Mouse (Mus musculus): ENCODE measurements around the gene Eef2k.

DNA sequence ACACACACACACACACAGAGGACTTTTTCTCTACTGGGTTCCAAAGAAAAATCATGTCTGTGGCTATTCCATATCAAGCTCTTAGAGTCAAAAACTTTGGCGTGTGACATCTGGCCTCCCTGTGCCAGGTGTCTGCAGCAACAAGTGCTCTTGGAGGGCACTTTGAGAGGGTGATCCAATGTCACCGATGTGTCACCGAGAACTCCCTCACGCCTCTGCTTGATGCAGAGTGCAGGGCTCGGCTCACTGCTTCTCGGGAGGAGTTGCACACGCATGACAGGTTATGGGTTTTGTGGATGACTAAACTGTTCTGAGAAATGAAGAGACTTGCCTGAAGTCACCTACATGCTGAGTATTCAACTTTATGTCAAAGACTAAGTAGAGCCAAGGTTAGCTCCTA lies 54.4 kb downstream of the Eef2k start:
- TF ChIP-seq EP300 (IDR thresholded peaks at IDR 0.05; ENCODE audit: insufficient read depth, low read depth, low read length) (no peak), CTCF (IDR thresholded peaks at IDR 0.05; ENCODE audit: low read depth, low read length) (no peak)
